ENCODE assay signal across 12 mouse cellular contexts in genomic region chr4:52361751-52362150, GRCm38 (mm10).
DNase-seq lines count a peak whose midpoint lies in the region; ATAC-seq and TF ChIP-seq lines count a peak whose summit lies in the region.
"Had no signal": no experiment of that assay in that cellular context is flagged by ENCODE, and none has a peak within 500 bp of the region (broad histone marks: within the 10 kb centered on the region; RNA-seq: fewer than 3 reads in every experiment).

No protein-coding gene starts in this region.

- peak; percentile 31 for TF ChIP-seq CTCF in left cerebral cortex, adult 2 months (IDR thresholded peaks at IDR 0.05)

- H3K27ac ChIP-seq in left cerebral cortex, adult 2 months = no peak overlapping the region
- H3K27ac ChIP-seq: forebrain, embryonic 13.5 days; lung, embryonic 15.5 days had no signal

- no peak for ATAC-seq in monocyte, adult 5-6 weeks (replicated peaks; ENCODE audit: insufficient number of reproducible peaks, low FRiP score, low TSS enrichment, poor library complexity, severe bottlenecking)
- ATAC-seq: forebrain, embryonic 13.5 days had no signal

- intact Hi-C loops in heart, postnatal 25 days (cut with DNase I) = no loop called here
- intact Hi-C loops in left cerebral cortex, adult 2 months (cut with DNase I) = no loop called here

- peak; percentile 72 for DNase-seq in heart, adult 11 months
- no peak for DNase-seq in heart, postnatal 25 days (ENCODE audit: low spot score)
- DNase-seq in left cerebral cortex, adult 2 months (ENCODE audit: extremely low spot score in 1 of 2, low spot score in 2 of 2) = no peak
- DNase-seq in left cerebral cortex, adult 8-10 months (ENCODE audit: low spot score in 2 of 2) = no peak
- peak; percentile 62 for DNase-seq in ES-CJ7 (ENCODE audit: low read depth, low spot score)
- DNase-seq in forelimb bud, embryonic 11.5 days (ENCODE audit: low read depth, low spot score) = peak; percentile 7
- DNase-seq in ovary, postnatal 36 days (ENCODE audit: low spot score) = no peak
- DNase-seq: gastrocnemius, postnatal 25 days; spleen, adult 18-20 months had no signal

- no peak overlapping the region for H3K4me3 ChIP-seq in left cerebral cortex, adult 2 months
- H3K4me3 ChIP-seq: forebrain, embryonic 13.5 days; lung, embryonic 15.5 days had no signal

Comparison
In these comparisons a context has a peak if more than half of its experiments do, and no peak if none do; other contexts are left out.
1. DNase-seq: peak in heart, adult 11 months (single experiment), ES-CJ7 (single experiment) and forelimb bud, embryonic 11.5 days (single experiment); none in heart, postnatal 25 days (single experiment), left cerebral cortex, adult 2 months (0 of 2), left cerebral cortex, adult 8-10 months (0 of 2) and ovary, postnatal 36 days (single experiment).